Mouse (Mus musculus): ENCODE results near the gene March9.

DNA sequence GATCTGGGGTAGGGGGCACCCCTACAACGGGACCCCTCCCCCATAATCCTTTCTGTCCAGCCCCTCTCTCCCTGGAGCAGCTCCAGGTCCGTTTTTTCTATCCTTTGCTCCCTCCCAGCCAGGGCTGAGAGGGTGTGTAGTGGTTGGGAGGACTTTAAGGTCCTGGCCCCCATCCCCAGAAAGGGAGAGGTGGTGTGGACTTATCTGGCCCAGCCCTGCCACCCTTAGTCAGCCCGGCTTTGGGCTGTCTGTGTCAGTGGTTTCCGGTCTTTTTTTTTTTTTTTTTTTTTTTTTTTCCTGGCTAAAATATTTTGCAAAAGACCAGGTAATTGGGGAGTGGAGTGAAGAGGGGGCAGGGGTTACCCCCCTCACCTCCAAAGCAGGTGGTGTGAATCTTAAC is 32.8 kb upstream of the March9 start:
- TF ChIP-seq MAFK (IDR thresholded peaks at IDR 0.05; ENCODE audit: insufficient read depth, low read depth, low read length) = no peak
- no peak for TF ChIP-seq ZNF384 (IDR thresholded peaks at IDR 0.05; ENCODE audit: low read depth, low read length)
- no peak for TF ChIP-seq ZC3H11A (IDR thresholded peaks at IDR 0.05; ENCODE audit: borderline replicate concordance, low read depth, low read length)
- TF ChIP-seq HCFC1 (IDR thresholded peaks at IDR 0.05; ENCODE audit: borderline replicate concordance, insufficient read depth, low read length) = no peak
- TF ChIP-seq CHD2 (IDR thresholded peaks at IDR 0.05; ENCODE audit: low read depth, low read length) = no peak

All from ES-E14 (cell line).